Mouse (Mus musculus): ENCODE results near the gene Golga1.

DNA sequence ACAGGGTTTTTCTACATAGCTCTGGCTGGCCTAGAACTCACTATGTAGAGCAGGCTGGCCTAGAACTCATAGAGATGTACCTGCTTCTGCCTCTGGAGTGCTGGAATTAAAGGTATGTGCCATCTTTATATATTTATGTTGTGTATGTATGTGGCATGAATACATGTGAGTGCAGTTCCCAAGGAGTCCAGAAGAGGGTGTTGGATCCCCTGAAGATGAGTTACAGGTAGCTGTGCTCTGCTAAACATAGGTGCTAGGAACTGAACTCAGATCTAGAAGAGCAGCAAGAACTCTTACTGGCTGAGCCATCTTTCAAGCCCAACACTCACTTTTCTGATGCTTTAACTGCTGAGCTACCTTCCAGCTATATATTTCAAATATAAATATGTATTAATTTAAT is 32.7 kb upstream of the Golga1 start:
- TF ChIP-seq CTCF (IDR thresholded peaks at IDR 0.05; ENCODE audit: low read depth) (peak; percentile 51), EP300 (IDR thresholded peaks at IDR 0.05; ENCODE audit: low read depth) (no peak)

Measured in liver, postnatal 0 days (tissue).